Mouse (Mus musculus) heart, postnatal 0 days (tissue): ENCODE data around the gene Zbtb46. TPM values are rescaled to one million over a fixed set of nuclear protein-coding genes. Genes with fewer than 3 reads are reported as not detected.

Experiments
- ATAC-seq: fragments of 200-750 bp; cut with Nextera tagmentation; 2 replicates; pipeline ENCODE4 v1.8.0; 2017; ENCODE audit warnings: low read depth, moderate number of reproducible peaks, moderate library complexity; ENCODE audit not compliant: insufficient read depth
- DNase-seq: peaks from one replicate; pipeline ENCODE4 v3.0.0-alpha.2; 2016; ENCODE audit warnings: low spot score
- H3K27ac ChIP-seq: fragments of 300-500 bp; sonication (generic); 2 replicates; pipeline ENCODE4 v1.5.1; 2014; ENCODE audit warnings: low read depth, mild to moderate bottlenecking
- H3K27me3 ChIP-seq: fragments of 300-500 bp; sonication (generic); 2 replicates; pipeline ENCODE4 v1.6.1; 2014; ENCODE audit warnings: low read length, mixed read lengths; ENCODE audit not compliant: control insufficient read depth, insufficient read depth
- H3K36me3 ChIP-seq: fragments of 300-500 bp; sonication (generic); replicated peaks from 2 replicates; pipeline ENCODE4 v1.6.1; 2014; ENCODE audit warnings: low read length, mixed read lengths; ENCODE audit not compliant: control insufficient read depth, insufficient read depth
- H3K4me1 ChIP-seq: fragments of 300-500 bp; sonication (generic); 2 replicates; pipeline ENCODE4 v1.6.1; 2014; ENCODE audit warnings: antibody characterized with exemption; ENCODE audit not compliant: control insufficient read depth, insufficient read depth
- H3K4me2 ChIP-seq: fragments of 300-500 bp; sonication (generic); 2 replicates; pipeline ENCODE4 v1.6.1; 2014; ENCODE audit warnings: low read depth, mild to moderate bottlenecking, low read length, moderate library complexity
- H3K4me3 ChIP-seq: fragments of 300-500 bp; sonication (generic); 2 replicates; pipeline ENCODE4 v1.5.1; 2014; ENCODE audit warnings: low read depth, low read length
- H3K9ac ChIP-seq: fragments of 300-500 bp; sonication (generic); replicated peaks from 2 replicates; pipeline ENCODE4 v1.6.1; 2014; ENCODE audit warnings: low read depth, low read length, mixed read lengths
- H3K9me3 ChIP-seq: fragments of 300-500 bp; sonication (generic); replicated peaks from 2 replicates; pipeline ENCODE4 v1.6.1; 2016; ENCODE audit warnings: low read length; ENCODE audit not compliant: control insufficient read depth
- CTCF ChIP-seq: IDR thresholded peaks from 2 replicates; pipeline ENCODE4 v1.5.1; 2016; ENCODE audit warnings: antibody characterized with exemption, control low read depth, low read depth
- EP300 ChIP-seq: IDR thresholded peaks from 2 replicates; pipeline ENCODE4 v1.6.1; 2016; ENCODE audit warnings: antibody characterized with exemption, low read depth
- WGBS: fragments of 180-500 bp; shearing (Covaris S2); extraction: QIAGEN DNeasy Blood & Tissue Kit; methylation state at CpG from one replicate; pipeline ENCODE4 v1.1.7; 2014; 5-methylcytosine and 5-hydroxymethylcytosine counted together
- polyA plus RNA-seq: library from polyadenylated mRNA; unstranded; fragments of >200 nt; fragmentation: Nextera tagmentation; extraction: Ambion mirVana; gene quantifications from 2 replicates; pipeline ENCODE4 v1.2.1, GENCODE M21; 2015
- total RNA-seq: library from RNA; depleted of rRNA; stranded (reverse); fragments of >200 nt; gene quantifications from 2 replicates; pipeline ENCODE4 v1.2.3, GENCODE M21; 2014; ENCODE audit warnings: low replicate concordance

Zbtb46 gene
- total and polyA plus RNA-seq, 2 experiments from 2014 or later: 7.5 to 18.4 TPM

DNA sequence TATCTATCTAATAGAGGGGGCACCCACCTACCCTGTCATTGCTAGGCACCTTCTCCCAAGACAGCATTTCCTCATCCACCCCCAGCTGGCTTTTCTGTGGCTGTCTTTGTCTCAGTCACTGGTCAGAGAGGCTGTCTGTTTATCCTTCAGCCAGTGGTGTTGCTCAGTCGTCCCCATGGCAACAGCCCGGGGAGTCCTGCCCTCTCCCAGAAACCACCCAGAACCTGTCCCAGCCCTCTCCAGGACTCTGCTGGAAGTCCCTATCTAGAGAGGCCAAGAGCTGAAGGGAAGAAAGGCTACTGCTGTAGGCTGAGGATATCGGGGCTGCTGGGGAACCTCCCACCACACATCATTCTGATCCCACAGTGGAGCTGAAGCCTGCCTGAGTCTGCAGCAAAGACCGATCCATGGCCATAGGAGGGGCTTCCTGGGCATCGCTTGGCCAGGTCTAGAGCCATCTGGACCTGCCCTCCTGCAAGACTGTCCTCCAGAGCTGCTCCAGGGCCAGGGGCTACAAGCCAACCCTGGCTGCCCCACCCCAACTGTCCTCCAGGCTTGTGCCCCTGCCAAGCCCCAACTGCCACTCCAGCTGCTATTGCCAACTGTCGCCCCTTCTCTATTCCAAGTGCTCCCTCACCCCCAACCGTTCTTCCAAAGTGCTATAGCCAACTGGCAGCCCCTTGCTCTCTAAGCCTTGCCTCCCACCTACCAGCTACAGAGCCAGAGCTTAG, 3.9 kb upstream of the Zbtb46 start:
- Histone ChIP-seq H3K4me2 (no peak overlapping the region), H3K9me3 (no peaks in the 10 kb centered on the region), H3K27me3 (no peaks in the 10 kb centered on the region), H3K4me1 (0 out of 2 replicates have a peak, but pooled peaks cover under 1% of the 10 kb centered on the region), H3K4me3 (no peak overlapping the region), H3K9ac (no peak overlapping the region), H3K36me3 (no peaks in the 10 kb centered on the region), H3K27ac (no peak overlapping the region)
- ATAC-seq: peak; percentile 40
- peak; percentile 52 for DNase-seq
- WGBS: 24% methylated on average over 7 of the region's 7 CpGs
- TF ChIP-seq CTCF: no peak
- no peak for TF ChIP-seq EP300

DNA sequence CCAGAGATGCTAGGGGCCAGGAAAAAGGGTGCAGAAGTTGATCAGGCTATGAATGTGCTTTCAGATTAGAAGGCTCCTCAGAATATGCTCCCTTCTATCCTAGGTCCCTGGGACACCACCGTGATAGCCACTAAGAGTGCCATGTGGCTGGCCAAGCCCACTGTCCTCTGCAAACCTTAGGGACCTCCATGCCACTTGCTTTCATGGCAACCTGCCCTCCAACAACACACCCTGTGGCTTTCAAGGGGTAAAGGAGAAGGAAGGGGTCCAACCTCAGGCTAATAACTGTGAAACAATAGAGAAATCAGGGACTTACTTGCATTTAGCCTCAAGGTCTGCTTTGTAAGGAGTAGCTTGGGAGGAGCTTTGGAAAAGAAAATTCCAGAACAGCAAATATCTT, 3.4 kb upstream of the Zbtb46 start:
- TF ChIP-seq CTCF: no peak
- no peak for TF ChIP-seq EP300

DNA sequence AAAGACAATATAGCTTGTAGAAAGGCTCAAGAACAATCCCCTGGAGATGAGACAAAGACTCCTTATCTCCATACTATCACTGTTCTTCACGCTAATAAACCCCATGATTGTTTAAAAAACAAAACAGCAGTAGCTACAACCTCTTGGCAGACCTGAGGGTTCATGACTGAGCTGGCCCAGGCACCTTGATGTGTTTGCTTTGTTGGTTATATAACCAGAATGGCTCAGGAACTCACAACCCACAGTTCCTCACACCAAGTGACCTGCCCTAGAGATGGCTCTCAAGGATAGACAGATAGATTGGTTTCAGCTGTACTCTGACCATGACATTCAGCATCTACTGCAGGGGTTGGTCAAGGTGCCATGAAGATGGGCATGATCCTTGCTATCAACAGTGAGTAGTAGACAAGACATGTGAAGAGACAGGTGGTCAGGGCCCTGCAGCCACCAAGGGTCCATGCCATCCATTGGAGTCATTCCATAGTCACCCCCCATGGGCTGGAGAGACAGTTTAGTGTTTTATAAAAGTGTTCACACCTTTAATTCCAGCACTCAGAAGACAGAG, 2.4 kb upstream of the Zbtb46 start:
- TF ChIP-seq CTCF: no peak
- DNase-seq (no peak), ATAC-seq (no peak)
- Histone ChIP-seq H3K36me3 (no peaks in the 10 kb centered on the region), H3K27ac (no peak overlapping the region), H3K9ac (no peak overlapping the region), H3K27me3 (no peaks in the 10 kb centered on the region; the same call in 1 of the 2 replicates), H3K9me3 (no peaks in the 10 kb centered on the region), H3K4me2 (no peak overlapping the region), H3K4me3 (no peak overlapping the region), H3K4me1 (peaks cover 4% of the 10 kb centered on the region; the same call in 1 of the 2 replicates)
- WGBS: 80% methylated on average over 1 of the region's 1 CpGs

More for the DNA sequence above, 3.4 kb upstream of the Zbtb46 start:
- Histone ChIP-seq H3K9me3 (no peaks in the 10 kb centered on the region), H3K9ac (no peak overlapping the region), H3K4me1 (peaks cover 4% of the 10 kb centered on the region; the same call in 1 of the 2 replicates), H3K27ac (no peak overlapping the region), H3K4me2 (no peak overlapping the region), H3K27me3 (no peaks in the 10 kb centered on the region), H3K36me3 (no peaks in the 10 kb centered on the region), H3K4me3 (no peak overlapping the region)
- no peak for ATAC-seq
- DNase-seq: no peak
- WGBS: 76% methylated on average over 1 of the region's 1 CpGs

DNA sequence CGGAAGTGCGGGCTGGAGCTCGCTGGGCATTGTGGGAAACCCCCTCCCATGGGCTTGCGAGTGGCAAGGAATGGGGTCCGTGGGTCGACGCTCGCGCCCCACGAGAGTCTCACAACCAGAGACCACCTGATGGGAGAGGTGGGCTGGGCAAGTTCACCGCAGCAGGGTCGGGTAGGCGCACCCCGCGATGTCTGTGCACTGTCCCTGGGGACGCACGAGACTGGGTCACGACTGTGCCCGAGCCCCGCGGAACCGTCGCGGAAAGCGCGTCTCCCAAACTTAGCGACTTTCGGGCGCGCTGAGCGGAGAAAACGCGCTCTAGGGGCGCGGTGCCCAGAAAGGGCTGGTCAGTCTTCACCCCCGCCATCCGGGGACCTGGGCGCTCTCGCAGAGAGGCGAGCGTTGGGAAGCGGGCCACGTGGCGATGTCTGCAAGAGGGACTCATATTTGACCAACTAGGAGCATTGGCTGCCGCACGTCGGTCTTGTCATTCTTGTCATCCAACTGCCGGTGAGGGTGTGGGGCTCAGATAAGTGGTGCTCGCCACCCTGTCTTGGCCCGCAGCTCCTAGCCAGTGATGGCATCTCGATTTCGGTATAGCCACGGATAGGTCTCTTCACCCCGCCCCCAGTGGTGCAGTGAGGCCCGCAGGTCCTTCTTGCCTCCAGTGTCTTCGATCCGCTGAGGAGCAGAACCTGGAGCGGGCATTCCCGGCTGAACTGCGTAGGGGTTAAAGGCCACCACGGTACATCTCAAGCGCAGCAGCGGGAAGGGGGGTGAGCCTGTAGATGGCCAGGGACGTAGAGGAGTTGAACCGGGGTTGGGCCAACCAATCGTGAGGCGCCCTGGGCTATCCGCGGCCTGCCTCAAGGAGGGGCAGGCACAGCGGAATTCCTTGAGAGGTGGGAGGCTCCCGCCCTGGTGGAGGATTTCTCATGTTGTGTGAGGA, 721 bp upstream of the Zbtb46 start:
- WGBS: under 1% methylated on average over 67 of the region's 71 CpGs
- H3K9me3 ChIP-seq: no peaks in the 10 kb centered on the region
- H3K4me1 ChIP-seq: peaks cover 12% of the 10 kb centered on the region; the same call in 1 of the 2 replicates
- TF ChIP-seq CTCF (no peak), EP300 (0 out of 2 replicates have a peak, but pooled peaks have one; percentile 44)
- no peaks in the 10 kb centered on the region for H3K36me3 ChIP-seq
- H3K27ac ChIP-seq: peak overlapping the region; percentile 85
- H3K4me2 ChIP-seq: peak overlapping the region; percentile 98
- peak overlapping the region; percentile 88 for H3K9ac ChIP-seq
- no peaks in the 10 kb centered on the region; the same call in 1 of the 2 replicates for H3K27me3 ChIP-seq
- H3K4me3 ChIP-seq: peak overlapping the region; percentile 96
- DNase-seq (peak; percentile 38), ATAC-seq (peak; percentile 23)

DNA sequence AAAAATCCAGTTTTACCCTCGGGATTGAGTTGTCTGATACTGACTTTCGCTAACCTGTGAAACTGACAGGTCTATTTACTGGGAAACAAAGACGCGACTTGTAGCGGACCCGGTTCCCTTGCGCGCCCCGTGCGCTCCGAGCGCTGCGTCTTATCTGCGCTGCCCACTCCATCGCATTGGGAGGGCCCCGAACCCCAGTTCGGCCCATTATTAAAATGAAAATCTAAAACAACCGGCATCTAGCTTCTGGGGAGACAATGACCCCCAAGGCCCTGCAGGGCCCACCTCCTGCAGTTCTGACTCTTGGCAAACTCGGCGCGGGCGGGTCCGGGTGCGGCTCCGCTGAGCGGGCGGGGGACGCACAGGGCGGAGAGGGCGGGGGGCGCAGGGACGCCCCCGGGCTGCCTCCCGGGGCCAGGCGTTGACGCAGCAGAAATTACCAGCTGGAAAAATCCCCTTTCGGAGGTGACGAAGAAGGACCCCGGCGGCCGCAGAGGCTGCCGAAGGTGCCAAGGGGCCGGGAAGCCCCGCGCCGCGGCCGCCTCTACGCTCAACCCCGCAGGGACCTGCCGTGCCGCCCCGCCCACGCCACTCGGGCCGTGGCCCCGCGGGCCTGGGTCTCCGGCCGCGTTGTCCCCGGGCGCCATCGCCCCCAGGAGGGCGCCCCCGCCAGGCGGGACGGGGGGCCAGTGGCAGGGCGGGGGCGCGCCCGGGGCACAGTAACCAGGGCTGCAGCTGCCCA, 644 bp downstream of the Zbtb46 start:
- peaks cover 12% of the 10 kb centered on the region; the same call in 1 of the 2 replicates for H3K4me1 ChIP-seq
- H3K27me3 ChIP-seq: no peaks in the 10 kb centered on the region; the same call in 1 of the 2 replicates
- DNase-seq: no peak
- peak overlapping the region; percentile 88 for H3K9ac ChIP-seq
- H3K9me3 ChIP-seq: no peaks in the 10 kb centered on the region
- peak; percentile 15; the same call in 1 of the 2 replicates for ATAC-seq
- H3K36me3 ChIP-seq: no peaks in the 10 kb centered on the region
- WGBS: under 1% methylated on average over 60 of the region's 72 CpGs
- H3K27ac ChIP-seq: peak overlapping the region; percentile 85
- H3K4me2 ChIP-seq: peak overlapping the region; percentile 98
- H3K4me3 ChIP-seq: peak overlapping the region; percentile 96
- TF ChIP-seq CTCF (no peak), EP300 (no peak)
